Mouse (Mus musculus) testis, adult 2 months (tissue): ENCODE measurements around the gene Hs3st5.

Experiments used
- CTCF ChIP-seq: fragments of 200-500 bp; IDR thresholded peaks from 2 replicates; pipeline ENCODE4 v1.5.1; 2012; ENCODE audit warnings: low read depth, mild to moderate bottlenecking, inconsistent platforms, low read length, moderate library complexity; ENCODE audit not compliant: control insufficient read depth, insufficient read depth, insufficient replicate concordance
- POLR2A ChIP-seq: fragments of 200-500 bp; IDR thresholded peaks from 2 replicates; pipeline ENCODE4 v1.6.1; 2012; ENCODE audit warnings: low read depth, mild to moderate bottlenecking, inconsistent platforms, low read length, moderate library complexity; ENCODE audit not compliant: control insufficient read depth

GRCm38 (mm10) chr10:36750021-36750420, 243.4 kb downstream of the Hs3st5 start:
- TF ChIP-seq CTCF (no peak), POLR2A (no peak)
